Mouse (Mus musculus) thymus, postnatal 4 days (tissue): ENCODE measurements around the gene Ablim1.

Experiments used
- DNase-seq: peaks from one replicate; pipeline ENCODE4 v3.0.0; 2021

Ablim1 gene

DNA sequence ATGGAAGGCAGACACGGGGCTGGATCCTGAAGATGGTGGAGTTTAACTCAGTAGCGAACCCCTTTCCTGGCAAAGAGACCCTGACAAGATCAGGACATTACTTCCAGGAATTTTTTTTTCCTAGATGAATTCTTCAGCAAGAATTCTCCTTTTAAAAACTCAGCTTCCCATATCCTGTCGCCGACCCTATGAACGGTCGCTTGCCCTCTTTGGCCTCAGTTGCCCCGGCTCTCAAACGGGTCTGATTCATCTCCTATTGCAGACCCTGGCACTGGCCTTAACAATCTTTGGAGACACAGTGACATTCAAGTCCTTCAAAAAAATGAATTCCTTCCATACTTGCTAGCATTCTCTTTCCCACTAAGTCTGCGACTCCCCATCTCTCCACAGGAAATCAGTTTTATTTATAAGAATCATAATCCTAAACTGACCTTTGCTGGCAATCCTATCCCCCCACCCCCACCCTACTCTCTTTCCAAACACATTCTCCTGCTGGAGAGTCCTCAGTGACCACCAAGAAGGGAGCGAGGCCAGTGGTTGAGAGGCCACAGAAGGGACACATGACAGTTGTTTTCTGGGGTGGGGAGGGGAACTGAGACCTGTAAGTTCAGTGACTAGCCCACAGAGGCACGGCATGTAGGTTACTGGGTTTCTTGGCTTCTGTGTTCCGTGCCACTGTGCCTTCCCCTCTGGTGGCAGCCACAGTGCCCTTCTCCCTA lies 311.8 kb downstream of the Ablim1 start:
- no peak for DNase-seq

DNA sequence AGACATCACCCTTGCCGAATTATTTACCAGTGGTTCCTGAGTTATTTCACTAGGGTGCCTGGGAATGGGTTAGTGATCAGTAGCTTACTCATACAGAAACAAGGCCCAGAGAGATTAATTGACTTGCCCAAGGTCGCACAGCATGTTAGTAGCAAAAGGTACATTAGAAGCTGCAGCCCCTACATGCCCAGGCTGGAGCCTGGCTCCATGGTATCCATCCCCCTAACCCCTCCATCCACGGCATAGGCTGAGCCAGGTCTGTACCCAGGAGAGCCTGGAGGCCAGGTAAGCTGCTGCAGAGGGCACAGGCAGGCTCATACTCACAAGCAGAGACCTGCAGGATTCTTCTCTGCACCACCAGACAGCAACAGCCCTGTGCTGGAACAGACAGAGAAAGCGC lies 312.8 kb downstream of the Ablim1 start:
- DNase-seq: no peak

DNA sequence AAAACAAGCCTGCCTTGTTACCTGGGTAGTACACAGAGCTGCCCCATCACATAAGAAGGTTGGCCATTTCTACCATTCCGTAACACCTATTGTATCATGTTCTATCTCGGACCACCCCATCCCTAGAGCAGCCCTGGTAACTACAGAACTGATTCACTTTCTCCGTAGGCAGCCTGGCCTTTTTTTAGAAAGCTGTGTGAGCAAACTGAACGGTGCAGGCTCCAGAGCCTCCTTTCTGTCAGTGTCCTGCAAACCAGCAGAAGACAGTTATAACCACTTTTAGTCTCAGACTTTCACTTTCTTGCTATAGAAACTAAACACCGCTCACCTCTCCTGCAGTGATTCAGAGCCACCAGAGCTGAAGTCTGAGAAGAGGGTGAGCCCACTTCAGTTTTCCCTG lies 314.1 kb downstream of the Ablim1 start:
- no peak for DNase-seq

DNA sequence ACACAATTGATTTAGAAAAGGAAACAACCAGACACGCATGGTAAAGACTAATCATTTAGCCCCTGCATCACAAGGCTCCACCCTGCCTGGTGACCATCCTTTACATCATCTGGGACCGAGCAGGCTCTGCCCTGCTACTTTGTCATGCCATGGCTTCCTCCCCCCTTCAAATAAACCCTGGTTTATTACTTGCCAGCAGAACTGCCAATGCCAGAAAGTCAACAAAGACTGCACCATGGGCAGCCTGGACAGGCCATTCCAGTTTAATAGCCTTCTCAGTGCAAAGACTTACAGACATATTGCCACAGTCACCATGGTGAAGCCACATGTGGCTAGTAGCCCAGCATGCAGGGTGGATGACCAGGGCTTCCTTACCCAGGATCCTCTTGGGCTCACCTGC lies 314.9 kb downstream of the Ablim1 start:
- no peak for DNase-seq

DNA sequence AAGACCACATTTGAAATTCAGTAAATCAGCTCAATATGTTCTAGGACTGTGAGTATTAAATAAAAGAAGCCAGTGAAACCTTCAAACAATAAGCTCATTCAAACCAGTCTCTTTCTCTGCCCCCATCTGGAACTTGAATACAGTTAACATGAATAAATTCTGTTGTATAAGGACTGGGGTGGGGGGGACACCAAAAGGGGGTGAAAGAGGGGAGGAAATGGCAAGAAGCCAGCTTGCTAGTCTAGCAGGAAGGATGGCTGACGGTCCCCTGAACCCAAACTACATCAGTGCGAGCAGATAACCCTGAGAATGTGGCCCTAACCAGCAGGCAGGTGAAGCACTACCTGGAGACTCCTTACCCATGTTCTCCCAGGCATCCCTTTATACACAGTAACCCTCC lies 315.8 kb downstream of the Ablim1 start:
- DNase-seq: no peak

DNA sequence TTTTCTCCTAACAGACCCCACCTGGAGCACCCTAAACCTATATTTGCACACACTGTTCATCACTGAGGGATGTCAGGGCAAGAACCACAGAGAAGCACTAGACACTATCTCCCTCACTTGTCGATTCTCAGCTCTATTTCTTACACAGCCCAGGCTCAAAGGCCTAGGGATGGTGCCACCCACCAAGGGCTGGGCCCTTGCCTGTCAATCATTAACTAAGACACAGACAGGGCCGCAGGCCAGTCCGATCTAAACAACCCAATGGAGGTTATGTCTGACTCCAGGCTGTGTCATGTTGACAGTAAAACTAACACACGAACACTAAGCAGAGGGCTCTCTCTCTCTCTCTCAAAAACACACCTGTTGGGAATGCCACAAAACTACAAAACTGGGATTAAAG lies 316.4 kb downstream of the Ablim1 start:
- DNase-seq: no peak

DNA sequence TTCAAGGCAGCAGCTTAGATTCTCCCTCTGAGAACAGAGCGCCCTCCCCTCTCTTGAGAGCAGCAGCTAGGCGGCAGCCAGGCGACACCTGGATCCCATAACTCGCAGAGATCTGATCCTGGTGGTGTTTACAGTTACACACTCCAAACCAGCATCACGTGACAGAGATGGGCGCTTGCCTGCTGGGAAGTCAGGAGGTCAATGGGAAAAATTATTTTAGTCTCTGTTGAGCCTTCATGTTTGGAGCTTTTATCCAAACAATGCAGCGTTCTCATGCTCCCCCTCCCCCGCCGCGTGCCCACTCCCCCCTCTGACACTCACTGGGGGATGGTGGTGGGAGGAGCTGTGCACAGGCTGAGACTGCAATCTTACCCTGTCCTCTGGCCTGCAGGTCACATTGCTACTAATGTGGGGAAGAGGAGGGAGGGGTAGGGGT lies 317.5 kb downstream of the Ablim1 start:
- DNase-seq: peak; percentile 25

DNA sequence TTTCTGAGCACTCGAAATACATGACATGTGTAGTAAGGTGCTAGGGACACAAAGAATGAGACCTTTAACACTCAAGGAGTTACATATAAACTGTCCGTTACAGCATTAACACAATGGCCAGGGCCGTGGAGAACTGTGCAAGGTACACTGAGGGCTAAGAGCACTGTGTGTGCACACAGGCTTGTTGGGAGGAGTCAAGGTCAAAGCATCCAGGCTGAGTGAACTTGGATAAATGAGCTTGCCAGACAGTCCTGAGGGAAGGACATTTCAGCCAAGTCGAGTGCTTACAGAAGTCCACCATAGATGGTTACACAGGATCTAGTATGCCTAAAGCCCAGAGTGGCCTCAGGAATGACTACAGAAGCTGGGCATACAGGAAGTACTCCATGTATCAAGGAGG lies 319.3 kb downstream of the Ablim1 start:
- DNase-seq: no peak

DNA sequence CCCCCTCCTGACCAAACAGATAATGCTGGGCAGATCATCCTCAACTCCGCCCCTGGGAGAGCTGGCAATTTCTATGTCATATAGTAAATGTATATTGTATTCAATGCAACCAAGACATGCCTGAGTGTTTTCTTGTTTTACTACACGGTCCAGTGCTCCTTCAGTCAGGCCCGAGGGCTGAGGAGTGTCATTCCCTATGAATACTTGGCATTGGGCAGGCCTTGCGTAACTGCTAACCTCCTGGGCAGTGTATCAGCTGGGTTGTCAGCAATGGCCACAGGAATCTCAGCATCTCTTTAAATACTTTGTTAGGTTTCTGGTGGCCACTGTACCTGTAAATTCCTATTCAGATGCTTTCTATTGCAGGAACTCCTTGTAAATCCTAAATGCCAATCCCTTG lies 320.1 kb downstream of the Ablim1 start:
- DNase-seq: no peak

DNA sequence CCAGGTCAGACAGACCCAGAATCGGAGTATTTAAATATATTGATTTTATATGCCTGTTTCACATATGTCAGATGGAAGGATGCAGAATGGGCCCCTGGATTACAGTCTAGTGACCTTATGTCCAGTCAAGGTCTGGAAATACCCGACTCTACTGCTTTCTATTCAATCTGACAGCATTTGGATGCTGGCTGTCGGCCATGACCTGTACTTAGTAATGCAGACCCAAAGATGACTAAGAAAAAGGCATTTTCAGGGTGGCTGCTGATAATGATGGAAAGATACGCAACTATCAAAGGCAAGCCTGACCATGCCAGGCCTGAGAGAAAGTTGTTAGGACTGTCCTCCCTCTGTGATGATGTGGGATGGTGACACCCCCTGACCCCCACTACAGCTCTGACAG lies 321.0 kb downstream of the Ablim1 start:
- DNase-seq: no peak

DNA sequence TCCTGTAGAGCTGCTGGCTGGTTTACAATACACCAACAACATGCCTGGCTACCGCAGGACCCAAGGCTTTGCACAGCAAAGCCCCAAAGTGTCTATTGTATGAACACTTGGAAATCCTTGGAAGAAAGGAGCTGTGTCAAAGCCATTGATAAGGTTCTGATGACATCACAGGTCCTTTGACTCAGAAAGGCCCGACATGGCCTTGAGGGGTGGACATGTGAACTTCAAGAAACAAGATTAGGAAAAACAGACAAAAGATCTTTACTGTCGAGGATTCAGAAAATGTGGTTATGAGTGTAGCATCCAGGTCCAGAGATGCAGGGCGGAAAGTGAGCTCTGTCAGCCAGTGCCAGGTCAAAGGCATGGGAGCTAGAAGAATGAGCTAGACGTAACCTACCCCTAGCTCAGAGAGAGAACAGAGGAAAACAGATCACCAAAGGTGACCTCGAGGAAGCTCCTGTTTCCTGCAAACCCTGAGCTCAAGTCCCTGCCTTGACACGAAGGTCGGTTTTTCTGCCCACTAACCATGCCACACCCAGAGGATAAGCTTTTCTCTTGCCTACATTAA lies 321.7 kb downstream of the Ablim1 start:
- DNase-seq: no peak

DNA sequence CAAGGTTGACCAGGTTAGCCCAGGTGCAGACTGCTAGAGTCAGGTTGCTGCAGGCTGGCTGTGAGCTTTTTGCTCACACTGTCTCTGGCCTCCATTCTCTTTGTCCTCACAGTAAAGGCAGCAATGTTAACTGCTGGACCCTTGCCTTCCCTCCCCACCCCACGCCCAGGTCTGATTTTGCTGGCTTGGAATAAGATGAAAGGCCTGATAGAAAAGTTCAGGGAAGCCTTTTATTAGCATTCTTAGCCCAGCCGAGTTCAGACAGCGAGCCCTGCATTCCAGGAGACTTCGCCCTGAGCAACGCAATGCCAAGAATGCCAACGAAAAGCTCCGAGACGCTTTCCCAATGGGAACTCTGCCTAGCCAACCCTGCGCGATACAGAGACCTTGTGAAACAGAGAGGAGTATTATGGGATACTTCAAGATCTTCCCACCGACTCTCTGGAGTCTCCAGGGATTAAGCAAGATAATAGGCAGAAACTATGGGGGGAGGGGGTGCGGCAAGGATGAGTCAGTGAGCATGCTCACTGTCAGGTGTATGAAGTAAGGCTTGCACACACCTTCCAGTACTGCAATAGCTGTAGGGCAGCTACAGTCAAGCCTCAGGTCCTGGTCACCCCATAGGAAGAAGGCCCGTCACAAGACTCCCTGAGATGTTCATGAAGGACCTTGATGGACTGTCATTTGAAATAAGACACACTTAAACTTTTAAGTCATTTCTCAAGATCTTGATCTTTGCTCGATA lies 324.2 kb downstream of the Ablim1 start:
- no peak for DNase-seq

DNA sequence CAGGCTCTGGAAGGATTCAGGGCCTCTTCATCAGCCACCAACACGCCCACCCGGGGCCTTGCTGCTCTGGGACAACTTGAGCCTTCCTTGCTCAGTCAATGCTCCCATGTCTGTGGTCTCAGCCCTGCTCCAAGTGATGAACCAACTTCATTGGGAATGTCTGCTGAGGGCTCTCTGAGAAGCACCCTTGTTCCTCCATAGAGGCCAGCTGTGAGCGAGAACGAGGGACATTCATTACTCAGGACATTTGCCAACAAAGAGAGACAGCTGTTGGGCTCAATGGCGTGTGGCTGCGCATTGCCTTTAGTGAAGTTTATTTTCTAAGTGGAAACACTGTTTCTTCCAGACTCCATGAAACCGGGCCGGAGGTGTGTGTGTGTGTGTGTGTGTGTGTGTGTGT lies 325.5 kb downstream of the Ablim1 start:
- DNase-seq: no peak

DNA sequence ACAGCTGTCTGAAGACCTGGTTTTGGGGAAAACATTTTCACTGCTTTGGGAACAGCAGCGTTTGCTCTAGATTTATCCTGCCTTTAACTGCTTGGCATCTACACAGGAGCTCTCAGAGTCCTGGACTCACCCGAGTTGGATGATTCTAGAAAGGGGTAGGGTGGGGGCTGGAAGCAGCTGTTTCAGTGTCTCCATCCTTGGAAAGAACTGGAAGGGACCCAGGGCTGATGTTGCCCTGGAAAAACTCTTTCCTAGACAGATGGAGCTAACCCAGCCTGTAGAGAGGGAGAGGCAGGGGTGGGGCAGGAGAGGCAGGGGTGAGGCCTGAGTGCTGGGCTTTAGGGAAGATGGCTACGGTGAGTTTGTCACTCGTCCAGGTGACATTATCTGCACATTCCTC lies 330.5 kb downstream of the Ablim1 start:
- no peak for DNase-seq

DNA sequence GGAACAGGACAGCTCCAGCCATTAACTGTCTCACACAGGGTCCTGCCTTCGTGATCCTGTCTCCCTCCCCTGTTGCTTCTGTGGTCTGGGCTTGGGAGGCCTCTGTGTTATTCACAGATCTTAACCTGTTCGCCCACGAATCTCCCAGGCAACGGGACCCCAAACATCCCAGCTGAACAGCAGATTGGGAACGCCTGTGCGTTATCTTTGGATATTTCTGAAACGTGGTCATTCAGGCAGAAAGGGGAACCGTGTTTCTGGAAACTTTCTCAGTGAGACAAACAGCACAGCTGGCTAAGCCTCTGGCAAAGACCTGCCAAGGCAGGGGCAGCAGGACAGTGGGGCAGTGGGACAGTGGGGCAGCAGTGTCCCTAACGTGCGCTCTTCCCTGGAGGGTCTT lies 331.0 kb downstream of the Ablim1 start:
- no peak for DNase-seq
